Mouse (Mus musculus) c-Kit-negative CD71-positive TER-119-positive erythroid progenitor cells, embryonic 14.5 days (primary cell): ENCODE data around the gene Micall1.

Experiments
- DNase-seq: peaks from one replicate; pipeline ENCODE4 v3.0.0-alpha.2; 2013; ENCODE audit warnings: low read depth, low spot score

The Micall1 gene

GRCm38 (mm10) chr15:79176905-79177304, 68.2 kb downstream of the Micall1 start:
- DNase-seq = no peak

GRCm38 (mm10) chr15:79185213-79185612, 76.5 kb downstream of the Micall1 start:
- no peak for DNase-seq
